In the genomic region with DNA sequence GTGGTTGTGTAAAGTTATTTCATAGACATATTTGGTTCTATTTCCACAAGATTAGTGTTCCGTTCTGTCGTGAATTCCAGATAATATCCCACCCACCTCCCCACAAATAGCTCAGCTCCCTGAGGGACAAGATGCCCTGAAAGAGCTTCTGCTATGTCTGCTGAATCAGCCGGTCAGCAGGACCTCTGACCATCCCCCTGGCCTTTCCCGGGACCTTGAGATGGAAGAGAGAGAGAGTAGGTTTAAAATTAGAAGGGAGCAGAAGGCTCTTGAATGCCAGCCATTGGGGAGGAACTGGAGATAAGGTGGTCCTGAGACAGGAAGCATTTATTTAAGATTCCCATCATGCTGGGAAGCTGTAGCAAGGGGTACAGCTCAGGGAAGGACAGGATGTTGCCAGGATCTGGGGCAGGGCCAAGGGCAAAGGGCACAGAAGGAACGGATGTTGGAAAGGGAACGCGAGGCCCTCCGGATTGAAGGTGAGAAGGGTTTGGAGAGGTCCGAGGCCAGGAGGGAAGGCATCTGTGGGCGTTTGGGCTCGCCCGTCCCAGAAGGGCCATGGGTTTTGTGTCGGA, we compare ENCODE assay signal across 18 mouse cellular contexts.
DNase-seq lines count a peak whose midpoint lies in the region; ATAC-seq and TF ChIP-seq lines count a peak whose summit lies in the region.
"Had no signal": no experiment of that assay in that cellular context is flagged by ENCODE, and none has a peak within 500 bp of the region (broad histone marks: within the 10 kb centered on the region; RNA-seq: fewer than 3 reads in every experiment).

No protein-coding gene starts in this region.

- H3K4me2 ChIP-seq in liver, embryonic 12.5 days = no peak overlapping the region
- H3K4me2 ChIP-seq: hindbrain, embryonic 12.5 days; limb, embryonic 15.5 days had no signal

- H3K4me3 ChIP-seq in lung, adult 2 months (replicated peaks; ENCODE audit: extremely low read depth, low read depth, low read length) = no peak overlapping the region
- no peak overlapping the region for H3K4me3 ChIP-seq in liver, embryonic 12.5 days
- H3K4me3 ChIP-seq: erythroblast, embryonic 14.5 days; hindbrain, embryonic 12.5 days; limb, embryonic 15.5 days had no signal

- no peak overlapping the region for H3K9ac ChIP-seq in liver, embryonic 12.5 days
- H3K9ac ChIP-seq: hindbrain, embryonic 12.5 days; limb, embryonic 15.5 days; liver, postnatal 0 days had no signal

- H3K27ac ChIP-seq in liver, embryonic 12.5 days = no peak overlapping the region
- H3K27ac ChIP-seq: hindbrain, embryonic 12.5 days; limb, embryonic 15.5 days; stomach, postnatal 0 days had no signal

- no peak for ATAC-seq in granulocyte monocyte progenitor cell, adult 5-6 weeks (replicated peaks; ENCODE audit: poor library complexity, severe bottlenecking)
- no peak for ATAC-seq in liver, embryonic 12.5 days
- ATAC-seq: forebrain, embryonic 14.5 days; liver, postnatal 0 days had no signal

- intact Hi-C loops in heart, postnatal 25 days (cut with DNase I) = no loop called here

- TF ChIP-seq CTCF in lung, adult 2 months (IDR thresholded peaks at IDR 0.05; ENCODE audit: insufficient read depth, low read length) = no peak

- WGBS in lung, adult 2 months = 50% methylated on average over 13 of the region's 13 CpGs
- 78% methylated on average over 13 of the region's 13 CpGs for WGBS in liver, embryonic 12.5 days (ENCODE audit: insufficient replicate concordance)

- DNase-seq in heart, adult 11 months = peak; percentile 92
- no peak for DNase-seq in heart, postnatal 25 days (ENCODE audit: low spot score)
- DNase-seq in lung, adult 18-20 months = peak; percentile 48 to 72
- DNase-seq in lung, adult 2 months = no peak
- peak; percentile 27 to 38 for DNase-seq in kidney, postnatal 4 days
- peak; percentile 48 for DNase-seq in testis, postnatal 14 days (ENCODE audit: low spot score)
- DNase-seq: cerebellum, postnatal 25 days; layer of hippocampus, postnatal 36 days; liver, postnatal 0 days; right cerebral cortex, postnatal 14 days; thymus, postnatal 25 days had no signal

- no peaks in the 10 kb centered on the region for H3K9me3 ChIP-seq in liver, embryonic 12.5 days (replicated peaks)
- H3K9me3 ChIP-seq: hindbrain, embryonic 12.5 days; limb, embryonic 15.5 days had no signal

- no peaks in the 10 kb centered on the region for H3K36me3 ChIP-seq in liver, embryonic 12.5 days
- H3K36me3 ChIP-seq: hindbrain, embryonic 12.5 days; limb, embryonic 15.5 days had no signal

- no peaks in the 10 kb centered on the region for H3K27me3 ChIP-seq in liver, embryonic 12.5 days (replicated peaks)

- peaks cover 3% of the 10 kb centered on the region for H3K4me1 ChIP-seq in lung, adult 2 months (ENCODE audit: control insufficient read depth, insufficient read depth, low read length)
- H3K4me1 ChIP-seq in liver, embryonic 12.5 days = peaks cover 13% of the 10 kb centered on the region; the same call in 1 of the 2 replicates

- TF ChIP-seq POLR2A in lung, adult 2 months (IDR thresholded peaks at IDR 0.05; ENCODE audit: borderline replicate concordance, extremely low read depth, low read depth, low read length) = no peak

Comparison
In these comparisons a context has a peak if more than half of its experiments do, and no peak if none do; other contexts are left out.
1. DNase-seq: peak in heart, adult 11 months (single experiment), lung, adult 18-20 months (2 of 2), kidney, postnatal 4 days (2 of 2) and testis, postnatal 14 days (single experiment); none in heart, postnatal 25 days (single experiment) and lung, adult 2 months (single experiment).